Mouse (Mus musculus): Measurements from ENCODE around the gene Npm3.
A peak's percentile ranks its signal among the peaks of the same experiment; 100 is the strongest.

Npm3 gene

GRCm38 (mm10) chr19:45751881-45752280, 2.5 kb upstream of the Npm3 start:
- DNase-seq, result no peak

- DNase-seq, result no peak
Observed at GRCm38 (mm10) chr19:45748691-45749242, 624 bp downstream of the Npm3 start.

- no peak for DNase-seq
Observed at GRCm38 (mm10) chr19:45748206-45748605, 1.2 kb downstream of the Npm3 start.

GRCm38 (mm10) chr19:45747028-45747867, 2.1 kb downstream of the Npm3 start:
- peak; percentile 90 for DNase-seq

- peak; percentile 79 for DNase-seq
Observed at GRCm38 (mm10) chr19:45746153-45747020, 3.0 kb downstream of the Npm3 start.

- no peak for DNase-seq
Observed at GRCm38 (mm10) chr19:45745344-45746152, 3.8 kb downstream of the Npm3 start.

GRCm38 (mm10) chr19:45743619-45744018, 5.8 kb downstream of the Npm3 start:
- DNase-seq, result no peak

GRCm38 (mm10) chr19:45742984-45743575, 6.3 kb downstream of the Npm3 start:
- no peak for DNase-seq

GRCm38 (mm10) chr19:45742218-45742983, 7.0 kb downstream of the Npm3 start, which contains the start of gene Fgf8:
Fgf8 (minus strand) TSS chr19:45742915.
- DNase-seq, result peak; percentile 55

GRCm38 (mm10) chr19:45741431-45742217, 7.8 kb downstream of the Npm3 start:
- DNase-seq, result no peak

GRCm38 (mm10) chr19:45740817-45741216, 8.6 kb downstream of the Npm3 start:
- DNase-seq, result no peak

GRCm38 (mm10) chr19:45740233-45740632, 9.2 kb downstream of the Npm3 start:
- DNase-seq, result no peak

- no peak for DNase-seq
Observed at GRCm38 (mm10) chr19:45738521-45738920, 10.9 kb downstream of the Npm3 start.

GRCm38 (mm10) chr19:45737846-45738484, 11.4 kb downstream of the Npm3 start:
- no peak for DNase-seq

GRCm38 (mm10) chr19:45737208-45737845, 12.1 kb downstream of the Npm3 start:
- DNase-seq, result peak; percentile 80

- peak; percentile 75 for DNase-seq
Observed at GRCm38 (mm10) chr19:45736855-45737207, 12.6 kb downstream of the Npm3 start.

- no peak for DNase-seq
Observed at GRCm38 (mm10) chr19:45736241-45736640, 13.2 kb downstream of the Npm3 start.

GRCm38 (mm10) chr19:45734762-45735161, 14.6 kb downstream of the Npm3 start:
- DNase-seq, result no peak

GRCm38 (mm10) chr19:45734191-45734590, 15.2 kb downstream of the Npm3 start:
- DNase-seq, result no peak
